Mouse (Mus musculus): Measurements from ENCODE around the gene Kif12. TPM values are rescaled to one million over a fixed set of nuclear protein-coding genes. Genes with fewer than 3 reads are reported as not detected.

The Kif12 gene
- polyA plus RNA-seq (2015; fragmentation: Nextera tagmentation; extraction: Ambion mirVana), result 0.11 and 0.44 TPM in 2 replicates

GRCm38 (mm10) chr4:63171969-63172685 is at the start of gene Kif12:
Gene Kif12 (minus strand): TSS chr4:63172131.
- ATAC-seq (replicated peaks; ENCODE audit: extremely low read depth, insufficient read depth, low FRiP score), result no peak
- H3K4me1 ChIP-seq (ENCODE audit: control insufficient read depth, insufficient read depth, low read length), result no peaks in the 10 kb centered on the region
- no peak within 1 kb of the TSS for H3K27ac ChIP-seq (ENCODE audit: low read length)
- no peaks in the 10 kb centered on the region; the same call in 1 of the 2 replicates for H3K9me3 ChIP-seq (replicated peaks; ENCODE audit: control insufficient read depth, low read length)
- H3K27me3 ChIP-seq (ENCODE audit: control insufficient read depth, insufficient read depth, low read length), result peaks cover 24% of the 10 kb centered on the region
- H3K4me3 ChIP-seq (ENCODE audit: low read length), result no peak within 1 kb of the TSS
- no peak within 1 kb of the TSS for H3K9ac ChIP-seq (ENCODE audit: low read length)
- WGBS, result 62% methylated on average over 4 of the region's 4 CpGs
- H3K4me2 ChIP-seq (ENCODE audit: low read depth, low read length), result no peak within 1 kb of the TSS
- H3K36me3 ChIP-seq (ENCODE audit: control insufficient read depth, insufficient read depth), result no peaks in the 10 kb centered on the region

GRCm38 (mm10) chr4:63221096-63221958 is 49.4 kb upstream of the Kif12 start:
- Histone ChIP-seq H3K4me2 (ENCODE audit: low read depth, low read length) (no peak overlapping the region), H3K36me3 (ENCODE audit: control insufficient read depth, insufficient read depth) (0 out of 2 replicates have a peak, but pooled peaks cover 2% of the 10 kb centered on the region), H3K27ac (ENCODE audit: low read length) (no peak overlapping the region), H3K9me3 (replicated peaks; ENCODE audit: control insufficient read depth, low read length) (no peaks in the 10 kb centered on the region), H3K4me1 (ENCODE audit: control insufficient read depth, insufficient read depth, low read length) (peaks cover 18% of the 10 kb centered on the region), H3K9ac (ENCODE audit: low read length) (no peak overlapping the region), H3K27me3 (ENCODE audit: control insufficient read depth, insufficient read depth, low read length) (no peaks in the 10 kb centered on the region; the same call in 1 of the 2 replicates), H3K4me3 (ENCODE audit: low read length) (no peak overlapping the region)
- no peak for ATAC-seq (replicated peaks; ENCODE audit: extremely low read depth, insufficient read depth, low FRiP score)
- WGBS, result 81% methylated on average over 15 of the region's 15 CpGs

- H3K27ac ChIP-seq (ENCODE audit: low read length), result no peak overlapping the region
Measured at GRCm38 (mm10) chr4:63219635-63220034, 47.7 kb upstream of the Kif12 start.

GRCm38 (mm10) chr4:63219059-63219458 is 47.1 kb upstream of the Kif12 start:
- WGBS, result 79% methylated on average over 3 of the region's 3 CpGs
- Histone ChIP-seq H3K27ac (ENCODE audit: low read length) (no peak overlapping the region), H3K4me3 (ENCODE audit: low read length) (no peak overlapping the region), H3K9me3 (replicated peaks; ENCODE audit: control insufficient read depth, low read length) (no peaks in the 10 kb centered on the region), H3K27me3 (ENCODE audit: control insufficient read depth, insufficient read depth, low read length) (peaks cover 9% of the 10 kb centered on the region), H3K36me3 (ENCODE audit: control insufficient read depth, insufficient read depth) (no peaks in the 10 kb centered on the region), H3K9ac (ENCODE audit: low read length) (no peak overlapping the region), H3K4me2 (ENCODE audit: low read depth, low read length) (no peak overlapping the region), H3K4me1 (ENCODE audit: control insufficient read depth, insufficient read depth, low read length) (peaks cover 15% of the 10 kb centered on the region)
- ATAC-seq (replicated peaks; ENCODE audit: extremely low read depth, insufficient read depth, low FRiP score), result no peak

More at GRCm38 (mm10) chr4:63219635-63220034, 47.7 kb upstream of the Kif12 start:
- H3K4me3 ChIP-seq (ENCODE audit: low read length), result no peak overlapping the region
- no peaks in the 10 kb centered on the region for H3K9me3 ChIP-seq (replicated peaks; ENCODE audit: control insufficient read depth, low read length)
- 40% methylated on average over 6 of the region's 6 CpGs for WGBS
- peaks cover 3% of the 10 kb centered on the region for H3K27me3 ChIP-seq (ENCODE audit: control insufficient read depth, insufficient read depth, low read length)
- H3K9ac ChIP-seq (ENCODE audit: low read length), result no peak overlapping the region
- ATAC-seq (replicated peaks; ENCODE audit: extremely low read depth, insufficient read depth, low FRiP score), result no peak
- no peak overlapping the region for H3K4me2 ChIP-seq (ENCODE audit: low read depth, low read length)
- H3K4me1 ChIP-seq (ENCODE audit: control insufficient read depth, insufficient read depth, low read length), result peaks cover 10% of the 10 kb centered on the region
- H3K36me3 ChIP-seq (ENCODE audit: control insufficient read depth, insufficient read depth), result 0 out of 2 replicates have a peak, but pooled peaks cover 2% of the 10 kb centered on the region

- Histone ChIP-seq H3K4me3 (ENCODE audit: low read length) (no peak overlapping the region), H3K9me3 (replicated peaks; ENCODE audit: control insufficient read depth, low read length) (no peaks in the 10 kb centered on the region), H3K4me1 (ENCODE audit: control insufficient read depth, insufficient read depth, low read length) (peaks cover 21% of the 10 kb centered on the region), H3K36me3 (ENCODE audit: control insufficient read depth, insufficient read depth) (no peaks in the 10 kb centered on the region), H3K27ac (ENCODE audit: low read length) (no peak overlapping the region), H3K4me2 (ENCODE audit: low read depth, low read length) (no peak overlapping the region), H3K9ac (ENCODE audit: low read length) (no peak overlapping the region), H3K27me3 (ENCODE audit: control insufficient read depth, insufficient read depth, low read length) (peaks cover 23% of the 10 kb centered on the region)
- 70% methylated on average over 6 of the region's 6 CpGs for WGBS
- no peak for ATAC-seq (replicated peaks; ENCODE audit: extremely low read depth, insufficient read depth, low FRiP score)
Measured at GRCm38 (mm10) chr4:63217513-63217912, 45.6 kb upstream of the Kif12 start.

GRCm38 (mm10) chr4:63216566-63216965 is 44.6 kb upstream of the Kif12 start:
- Histone ChIP-seq H3K9ac (ENCODE audit: low read length) (peak overlapping the region; percentile 73), H3K36me3 (ENCODE audit: control insufficient read depth, insufficient read depth) (no peaks in the 10 kb centered on the region), H3K9me3 (replicated peaks; ENCODE audit: control insufficient read depth, low read length) (no peaks in the 10 kb centered on the region), H3K4me2 (ENCODE audit: low read depth, low read length) (peak overlapping the region; percentile 95), H3K4me1 (ENCODE audit: control insufficient read depth, insufficient read depth, low read length) (peaks cover 21% of the 10 kb centered on the region), H3K4me3 (ENCODE audit: low read length) (peak overlapping the region; percentile 61), H3K27ac (ENCODE audit: low read length) (no peak overlapping the region), H3K27me3 (ENCODE audit: control insufficient read depth, insufficient read depth, low read length) (peaks cover 33% of the 10 kb centered on the region)
- WGBS, result 35% methylated on average over 9 of the region's 9 CpGs
- ATAC-seq (replicated peaks; ENCODE audit: extremely low read depth, insufficient read depth, low FRiP score), result peak; percentile 21

GRCm38 (mm10) chr4:63215993-63216531 is 44.1 kb upstream of the Kif12 start:
- peak; percentile 57 for ATAC-seq (replicated peaks; ENCODE audit: extremely low read depth, insufficient read depth, low FRiP score)
- 3% methylated on average over 24 of the region's 24 CpGs for WGBS

GRCm38 (mm10) chr4:63215185-63215992 is 43.5 kb upstream of the Kif12 start:
- peak; percentile 15; the same call in 1 of the 2 replicates for ATAC-seq (replicated peaks; ENCODE audit: extremely low read depth, insufficient read depth, low FRiP score)
- Histone ChIP-seq H3K27ac (ENCODE audit: low read length) (peak overlapping the region; percentile 24), H3K9ac (ENCODE audit: low read length) (peak overlapping the region; percentile 73), H3K4me3 (ENCODE audit: low read length) (peak overlapping the region; percentile 61), H3K4me1 (ENCODE audit: control insufficient read depth, insufficient read depth, low read length) (peaks cover 21% of the 10 kb centered on the region), H3K27me3 (ENCODE audit: control insufficient read depth, insufficient read depth, low read length) (peaks cover 34% of the 10 kb centered on the region), H3K9me3 (replicated peaks; ENCODE audit: control insufficient read depth, low read length) (no peaks in the 10 kb centered on the region), H3K36me3 (ENCODE audit: control insufficient read depth, insufficient read depth) (no peaks in the 10 kb centered on the region), H3K4me2 (ENCODE audit: low read depth, low read length) (peak overlapping the region; percentile 95)
- under 1% methylated on average over 58 of the region's 71 CpGs for WGBS

More at GRCm38 (mm10) chr4:63215993-63216531, 44.1 kb upstream of the Kif12 start:
- H3K9ac ChIP-seq (ENCODE audit: low read length), result peak overlapping the region; percentile 73
- no peaks in the 10 kb centered on the region for H3K36me3 ChIP-seq (ENCODE audit: control insufficient read depth, insufficient read depth)
- peak overlapping the region; percentile 24; the same call in 1 of the 2 replicates for H3K27ac ChIP-seq (ENCODE audit: low read length)
- H3K4me1 ChIP-seq (ENCODE audit: control insufficient read depth, insufficient read depth, low read length), result peaks cover 21% of the 10 kb centered on the region
- H3K27me3 ChIP-seq (ENCODE audit: control insufficient read depth, insufficient read depth, low read length), result peaks cover 34% of the 10 kb centered on the region
- H3K9me3 ChIP-seq (replicated peaks; ENCODE audit: control insufficient read depth, low read length), result no peaks in the 10 kb centered on the region
- peak overlapping the region; percentile 61 for H3K4me3 ChIP-seq (ENCODE audit: low read length)
- H3K4me2 ChIP-seq (ENCODE audit: low read depth, low read length), result peak overlapping the region; percentile 95

All from heart, embryonic 16.5 days (tissue).